Mouse (Mus musculus) stomach, postnatal 0 days (tissue): ENCODE results near the gene Lmf2. TPM values are rescaled to one million over a fixed set of nuclear protein-coding genes. Genes with fewer than 3 reads are reported as not detected.
A peak's percentile ranks its signal among the peaks of the same experiment; 100 is the strongest.

ENCODE experiments used
- ATAC-seq: fragments of 200-750 bp; cut with Nextera tagmentation; 2 replicates; pipeline ENCODE4 v1.8.0; 2017; ENCODE audit not compliant: low FRiP score, low TSS enrichment
- DNase-seq: peaks from one replicate; pipeline ENCODE4 v3.0.0-alpha.2; 2016; ENCODE audit warnings: low spot score
- H3K27ac ChIP-seq: fragments of 300-500 bp; sonication (generic); replicated peaks from 2 replicates; pipeline ENCODE4 v1.5.1; 2014; ENCODE audit warnings: mild to moderate bottlenecking, control low read depth
- H3K27me3 ChIP-seq: fragments of 300-500 bp; sonication (generic); 2 replicates; pipeline ENCODE4 v1.6.1; 2014; ENCODE audit warnings: low read length; ENCODE audit not compliant: control insufficient read depth, insufficient read depth
- H3K36me3 ChIP-seq: fragments of 300-500 bp; sonication (generic); 2 replicates; pipeline ENCODE4 v1.6.1; 2014; ENCODE audit warnings: low read length, mixed read lengths; ENCODE audit not compliant: control insufficient read depth, insufficient read depth
- H3K4me1 ChIP-seq: fragments of 300-500 bp; sonication (generic); replicated peaks from 2 replicates; pipeline ENCODE4 v1.6.1; 2014; ENCODE audit warnings: antibody characterized with exemption; ENCODE audit not compliant: control insufficient read depth, insufficient read depth
- H3K4me2 ChIP-seq: fragments of 300-500 bp; sonication (generic); replicated peaks from 2 replicates; pipeline ENCODE4 v1.6.1; 2014; ENCODE audit warnings: low read depth, mild to moderate bottlenecking, control low read depth, moderate library complexity
- H3K4me3 ChIP-seq: fragments of 300-500 bp; sonication (generic); 2 replicates; pipeline ENCODE4 v1.5.1; 2014; ENCODE audit warnings: low read depth, low read length, control low read depth
- H3K9ac ChIP-seq: fragments of 300-500 bp; sonication (generic); 2 replicates; pipeline ENCODE4 v1.6.1; 2014; ENCODE audit warnings: mild to moderate bottlenecking, low read length, control low read depth, mixed read lengths
- H3K9me3 ChIP-seq: fragments of 300-500 bp; sonication (generic); 2 replicates; pipeline ENCODE4 v1.6.1; 2016; ENCODE audit warnings: low read length; ENCODE audit not compliant: control insufficient read depth
- CTCF ChIP-seq: IDR thresholded peaks from 2 replicates; pipeline ENCODE4 v1.5.1; 2016; ENCODE audit warnings: antibody characterized with exemption, low read depth, mild to moderate bottlenecking, moderate library complexity
- EP300 ChIP-seq: optimal IDR thresholded peaks from 2 replicates; pipeline ENCODE3; 2016; ENCODE audit warnings: antibody characterized with exemption
- WGBS: fragments of 180-500 bp; shearing (Covaris S2); extraction: QIAGEN DNeasy Blood & Tissue Kit; methylation state at CpG from one replicate; pipeline ENCODE4 v1.1.7; 2014; 5-methylcytosine and 5-hydroxymethylcytosine counted together
- polyA plus RNA-seq: library from polyadenylated mRNA; unstranded; fragments of >200 nt; fragmentation: Nextera tagmentation; extraction: Ambion mirVana; gene quantifications from 2 replicates; pipeline ENCODE4 v1.2.1, GENCODE M21; 2015

Gene Lmf2
- polyA plus RNA-seq, 1 experiment from 2014 or later = 24.4 TPM

GRCm38 (mm10) chr15:89363051-89363450, 7.6 kb upstream of the Lmf2 start:
- H3K4me2 ChIP-seq = no peak overlapping the region
- no peaks in the 10 kb centered on the region for H3K27me3 ChIP-seq
- H3K4me1 ChIP-seq = no peaks in the 10 kb centered on the region
- H3K9ac ChIP-seq = no peak overlapping the region
- TF ChIP-seq EP300 = no peak
- TF ChIP-seq CTCF = no peak
- H3K36me3 ChIP-seq = peaks cover 40% of the 10 kb centered on the region
- no peaks in the 10 kb centered on the region for H3K9me3 ChIP-seq
- WGBS = 75% methylated on average over 7 of the region's 7 CpGs
- no peak for DNase-seq
- no peak for ATAC-seq
- no peak overlapping the region for H3K27ac ChIP-seq
- H3K4me3 ChIP-seq = no peak overlapping the region

DNA sequence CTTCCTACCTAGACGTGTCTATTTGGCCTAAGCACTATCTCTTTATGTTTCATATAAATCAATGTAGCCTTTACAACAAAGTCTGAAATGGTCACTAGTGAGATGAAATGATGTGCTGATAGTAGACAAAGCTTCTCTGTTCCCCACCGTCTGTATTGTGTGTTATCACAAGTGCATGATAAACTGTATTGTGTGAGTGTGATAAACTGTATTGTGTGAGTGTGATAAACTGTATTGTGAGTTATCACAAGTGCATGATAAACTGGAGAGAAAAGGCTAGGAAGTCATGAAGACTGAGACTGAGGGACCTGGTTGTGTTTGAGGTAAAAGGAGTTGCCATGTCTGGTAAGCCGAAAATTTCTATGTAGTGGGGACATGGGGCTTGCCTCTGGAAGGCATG, 3.3 kb upstream of the Lmf2 start:
- ATAC-seq (no peak), DNase-seq (no peak)
- H3K27ac ChIP-seq = no peak overlapping the region
- H3K4me3 ChIP-seq = no peak overlapping the region
- H3K27me3 ChIP-seq = no peaks in the 10 kb centered on the region
- H3K9ac ChIP-seq = no peak overlapping the region
- no peak overlapping the region for H3K4me2 ChIP-seq
- WGBS = 72% methylated on average over 3 of the region's 3 CpGs
- TF ChIP-seq CTCF (no peak), EP300 (no peak)
- peaks cover 2% of the 10 kb centered on the region; the same call in 1 of the 2 replicates for H3K4me1 ChIP-seq
- H3K9me3 ChIP-seq = no peaks in the 10 kb centered on the region
- peaks cover 16% of the 10 kb centered on the region for H3K36me3 ChIP-seq

- TF ChIP-seq EP300 = no peak
- TF ChIP-seq CTCF = no peak
- under 1% methylated on average over 15 of the region's 15 CpGs for WGBS
- ATAC-seq (peak; percentile 63; the same call in 1 of the 2 replicates), DNase-seq (peak; percentile 80)
- H3K4me3 ChIP-seq = peak overlapping the region; percentile 76
- peaks cover 28% of the 10 kb centered on the region for H3K36me3 ChIP-seq
- peak overlapping the region; percentile 88 for H3K9ac ChIP-seq
- peaks cover 2% of the 10 kb centered on the region; the same call in 1 of the 2 replicates for H3K4me1 ChIP-seq
- peak overlapping the region; percentile 58 for H3K4me2 ChIP-seq
- H3K9me3 ChIP-seq = no peaks in the 10 kb centered on the region
- H3K27ac ChIP-seq = peak overlapping the region; percentile 93
- H3K27me3 ChIP-seq = no peaks in the 10 kb centered on the region
These were observed 913 bp upstream of the Lmf2 start for GRCm38 (mm10) chr15:89356372-89356771.

DNA sequence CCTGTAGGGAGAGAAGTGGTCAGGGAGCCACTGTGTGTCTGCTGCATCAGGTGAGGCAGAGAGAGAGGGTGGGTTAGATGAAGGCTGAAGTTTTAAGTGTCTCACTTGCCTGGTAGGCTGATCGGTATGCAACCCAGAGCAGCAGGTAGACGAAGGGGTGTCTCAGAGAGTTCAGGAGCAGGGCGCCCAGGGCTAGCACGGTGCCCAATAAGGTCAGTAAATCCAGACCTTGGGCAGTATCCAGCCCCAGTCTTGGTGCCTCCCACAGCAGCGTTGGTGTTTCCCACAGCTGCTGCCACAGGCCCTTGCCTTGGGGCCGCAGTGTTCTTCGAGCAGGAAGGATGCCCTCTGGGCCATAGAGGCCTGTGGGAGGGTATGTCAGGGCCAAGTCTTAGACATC, 1.0 kb downstream of the Lmf2 start:
- Histone ChIP-seq H3K36me3 (peaks cover 19% of the 10 kb centered on the region), H3K4me1 (peaks cover 2% of the 10 kb centered on the region; the same call in 1 of the 2 replicates), H3K4me3 (peak overlapping the region; percentile 76), H3K27ac (no peak overlapping the region), H3K9me3 (no peaks in the 10 kb centered on the region), H3K27me3 (no peaks in the 10 kb centered on the region), H3K9ac (peak overlapping the region; percentile 88; the same call in 1 of the 2 replicates), H3K4me2 (peak overlapping the region; percentile 58)
- TF ChIP-seq EP300 (no peak), CTCF (no peak)
- DNase-seq (no peak), ATAC-seq (no peak)
- WGBS = 60% methylated on average over 7 of the region's 7 CpGs

DNA sequence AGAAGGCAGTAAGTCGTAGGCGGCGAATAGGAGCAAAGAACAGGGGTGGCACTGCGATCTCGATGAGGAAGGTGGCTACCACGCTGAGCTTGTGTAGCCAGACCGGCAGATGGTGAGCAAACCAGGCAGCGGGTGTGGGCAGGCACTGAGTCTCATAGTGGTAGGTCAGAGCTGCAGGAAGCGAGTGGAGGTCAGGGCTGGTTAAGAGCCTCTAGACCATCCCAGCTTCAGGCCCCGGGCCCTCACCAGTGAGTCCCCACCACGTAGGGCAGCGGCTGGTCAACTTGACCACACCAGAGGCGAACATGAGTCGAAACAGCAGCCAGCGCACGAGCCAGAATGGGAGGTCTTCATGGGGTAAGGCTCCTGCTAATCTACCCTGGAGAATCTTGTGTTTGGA, 1.6 kb downstream of the Lmf2 start:
- no peak overlapping the region for H3K27ac ChIP-seq
- no peak for TF ChIP-seq EP300
- no peak for TF ChIP-seq CTCF
- DNase-seq (no peak), ATAC-seq (no peak)
- peaks cover 19% of the 10 kb centered on the region for H3K36me3 ChIP-seq
- H3K9me3 ChIP-seq = no peaks in the 10 kb centered on the region
- 94% methylated on average over 16 of the region's 16 CpGs for WGBS
- H3K27me3 ChIP-seq = no peaks in the 10 kb centered on the region
- H3K4me2 ChIP-seq = no peak overlapping the region
- H3K4me3 ChIP-seq = no peak overlapping the region
- H3K9ac ChIP-seq = no peak overlapping the region
- H3K4me1 ChIP-seq = peaks cover 2% of the 10 kb centered on the region; the same call in 1 of the 2 replicates

GRCm38 (mm10) chr15:89352795-89353194, 2.7 kb downstream of the Lmf2 start:
- no peak for TF ChIP-seq EP300
- TF ChIP-seq CTCF = no peak

More at GRCm38 (mm10) chr15:89352795-89353194, 2.7 kb downstream of the Lmf2 start:
- Histone ChIP-seq H3K27ac (no peak overlapping the region), H3K4me2 (no peak overlapping the region), H3K36me3 (peaks cover 19% of the 10 kb centered on the region), H3K4me3 (no peak overlapping the region), H3K27me3 (no peaks in the 10 kb centered on the region), H3K9me3 (no peaks in the 10 kb centered on the region), H3K9ac (no peak overlapping the region), H3K4me1 (peaks cover 2% of the 10 kb centered on the region; the same call in 1 of the 2 replicates)
- ATAC-seq = no peak
- 93% methylated on average over 12 of the region's 12 CpGs for WGBS
- no peak for DNase-seq
